Mouse (Mus musculus): ENCODE data around the gene Llgl2.

- no peak for TF ChIP-seq CTCF (IDR thresholded peaks at IDR 0.05; ENCODE audit: extremely low read depth, insufficient read depth, low read length)
- no peak for TF ChIP-seq POLR2A (IDR thresholded peaks at IDR 0.05; ENCODE audit: extremely low read depth, insufficient read depth, low read length)
These were observed 49.2 kb upstream of the Llgl2 start for GRCm38 (mm10) chr11:115774653-115775052.

Measured in cortical plate, adult 2 months (tissue).